Mouse (Mus musculus): ENCODE measurements around the gene Eras. TPM values are rescaled to one million over a fixed set of nuclear protein-coding genes. Genes with fewer than 3 reads are reported as not detected.
"Not testable (repeated sequence)": the region's sequence is repeated elsewhere in the genome, so short reads cannot be mapped to it uniquely, and the experiment has no call there.

Eras gene
- total RNA-seq, 2 experiments from 2014 or later: not detected

DNA sequence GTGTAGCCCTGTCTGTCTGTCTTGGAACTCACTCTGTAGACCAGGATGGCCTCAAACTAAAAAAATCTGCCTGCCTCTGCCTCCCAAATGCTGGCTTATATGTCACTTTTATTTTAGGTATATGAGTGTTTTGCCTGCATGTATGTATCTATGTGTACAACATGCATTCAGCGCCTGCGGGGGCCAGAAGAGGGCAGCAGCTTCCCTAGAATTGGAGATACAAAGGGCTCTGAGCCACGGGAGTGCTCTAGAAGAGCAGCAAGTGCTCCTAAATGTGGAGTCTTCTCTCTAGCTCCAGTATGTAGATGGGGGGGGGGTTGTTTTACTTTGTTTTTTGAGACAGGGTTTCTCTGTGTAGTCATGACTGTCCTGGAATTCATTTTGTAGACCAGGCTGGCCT lies 12.7 kb downstream of the Eras start:
- DNase-seq (ENCODE audit: low spot score in 2 of 2): not testable (repeated sequence)

DNA sequence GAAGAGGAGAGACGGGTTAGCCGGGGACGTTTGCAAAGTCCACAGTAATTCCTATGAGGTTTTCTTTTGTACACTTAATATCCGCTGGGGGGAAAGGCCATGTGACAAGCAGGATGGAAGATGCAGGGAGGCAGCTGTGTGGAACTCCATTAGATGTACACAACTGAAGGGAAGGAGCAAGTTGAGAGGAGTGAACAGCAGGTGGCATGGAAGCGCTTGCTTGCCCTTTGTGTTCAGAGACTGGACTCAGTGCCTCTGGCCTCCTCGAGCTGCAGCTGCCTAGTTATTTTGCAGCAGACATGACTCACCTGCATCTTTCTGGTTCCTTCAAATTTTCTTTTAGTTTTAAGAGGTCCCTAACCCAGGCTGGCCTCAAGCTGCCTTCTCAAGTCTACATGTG lies 17.9 kb downstream of the Eras start:
- DNase-seq (ENCODE audit: low spot score in 2 of 2): no peak

DNA sequence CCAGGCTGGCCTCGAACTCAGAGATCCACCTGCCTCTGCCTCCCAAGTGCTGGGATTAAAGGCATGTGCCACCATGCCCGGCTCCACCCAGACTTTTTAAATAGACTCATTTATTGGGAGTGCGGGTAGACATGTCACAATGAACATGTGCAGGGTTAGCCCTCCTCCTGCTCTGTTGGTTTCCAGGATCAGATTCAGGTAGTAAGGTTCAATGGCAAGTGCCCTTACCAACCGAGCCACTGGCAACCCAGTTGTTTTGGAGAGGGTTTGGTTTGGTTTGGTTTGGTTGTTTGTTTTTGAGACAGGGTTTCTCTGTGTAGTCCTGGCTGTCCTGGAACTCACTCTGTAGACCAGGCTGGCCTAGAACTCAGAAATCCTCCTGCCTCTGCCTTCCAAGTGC lies 19.2 kb downstream of the Eras start, which contains the start of gene Gm10490:
Gm10490 (plus strand) TSS at position 301 of the 400 bp plus-strand sequence.
- DNase-seq (ENCODE audit: low spot score in 2 of 2): not testable (repeated sequence)

DNA sequence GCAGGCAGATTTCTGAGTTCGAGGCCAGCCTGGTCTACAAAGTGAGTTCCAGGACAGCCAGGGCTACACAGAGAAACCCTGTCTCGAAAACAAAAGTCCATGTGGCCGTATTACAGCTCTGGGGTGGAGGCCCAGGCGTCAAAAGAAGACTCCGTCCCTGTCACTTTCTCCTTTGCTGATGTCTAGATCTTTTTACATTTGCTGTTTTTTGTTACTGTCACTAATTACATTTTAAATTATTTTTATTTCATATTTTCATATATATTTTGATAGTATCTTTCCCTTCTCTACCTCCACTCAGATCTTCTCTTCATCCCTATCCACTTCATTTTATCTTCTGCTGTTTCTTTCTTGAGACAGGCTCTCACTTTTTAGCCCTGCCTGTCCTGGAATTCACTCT lies 20.7 kb downstream of the Eras start, which contains the start of gene Gm10491:
Gm10491 (minus strand) TSS at position 101 of the 400 bp plus-strand sequence.
- no peak for DNase-seq (ENCODE audit: low spot score in 2 of 2)

DNA sequence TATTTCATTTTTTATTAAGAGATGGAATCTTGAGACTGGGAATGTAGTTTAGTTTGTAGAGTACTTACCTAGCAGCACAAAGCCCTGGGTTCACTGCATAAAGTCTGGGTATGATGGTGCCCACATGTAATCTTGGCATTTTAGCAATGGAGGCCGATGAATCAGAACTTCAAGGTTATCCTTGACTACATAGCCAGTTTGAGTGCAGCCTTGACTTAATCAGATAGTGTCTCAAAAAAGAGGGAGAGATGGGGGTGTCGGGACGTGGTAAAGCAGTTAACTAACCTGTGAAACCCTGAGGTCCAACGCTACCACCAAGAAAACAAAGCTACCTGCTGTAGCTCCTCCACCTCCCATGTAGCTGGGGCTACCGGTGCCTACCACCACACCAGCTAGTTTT lies 24.0 kb downstream of the Eras start:
- no peak for DNase-seq (ENCODE audit: low spot score in 2 of 2)

DNA sequence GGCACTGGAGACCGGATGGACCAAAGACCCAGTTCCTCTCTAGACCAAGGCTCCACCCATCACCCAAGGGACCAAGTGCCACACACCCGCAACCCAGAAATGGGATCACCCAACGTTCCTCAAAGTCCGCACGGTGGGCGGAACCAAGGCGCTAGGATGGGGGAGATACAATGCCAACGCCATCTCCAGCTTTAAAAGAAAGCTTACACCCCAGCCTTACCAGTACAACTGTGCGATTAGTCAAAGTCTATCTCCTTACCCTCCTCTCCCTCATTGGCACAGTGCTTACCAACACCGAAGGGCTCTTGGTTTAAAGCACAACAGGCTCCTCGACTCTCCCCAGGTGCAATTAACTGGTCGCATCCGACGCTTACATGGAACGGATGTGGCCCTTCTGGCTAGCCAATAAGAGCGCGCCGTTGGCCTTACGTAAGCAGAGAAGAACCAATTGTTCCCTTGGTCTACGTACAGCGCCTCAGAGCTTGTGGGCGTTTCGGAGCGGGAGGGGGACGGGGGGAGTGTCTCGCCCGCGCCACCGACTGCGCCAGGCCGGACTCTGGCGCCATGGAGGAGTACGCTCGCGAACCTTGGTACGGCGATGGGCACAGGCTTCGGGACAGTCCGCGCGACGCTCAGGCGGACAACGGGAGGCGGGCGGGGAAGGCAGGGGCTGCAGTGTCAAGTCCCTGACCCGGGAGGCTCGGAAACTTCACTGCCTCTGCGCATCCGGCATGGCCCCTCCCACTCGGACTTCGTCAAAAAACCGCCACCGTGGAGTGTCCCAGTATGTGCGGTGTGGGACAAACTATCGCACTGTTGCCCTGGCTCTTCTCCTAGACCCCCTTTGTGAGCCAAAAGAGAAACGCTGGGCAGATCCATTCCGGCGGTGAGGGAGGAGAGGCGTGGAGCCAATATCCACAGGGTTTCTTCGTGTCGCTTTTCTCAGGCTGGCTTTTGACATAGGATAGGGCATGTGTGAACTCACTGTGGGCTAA lies 29.2 kb downstream of the Eras start, which contains the start of the genes Pqbp1 and Timm17b:
Pqbp1 (minus strand) TSS at position 390 of the 995 bp plus-strand sequence.
Timm17b (plus strand) TSS at position 478 of the 995 bp plus-strand sequence.
- DNase-seq (ENCODE audit: low spot score in 2 of 2): peak; percentile 83 to 91

DNA sequence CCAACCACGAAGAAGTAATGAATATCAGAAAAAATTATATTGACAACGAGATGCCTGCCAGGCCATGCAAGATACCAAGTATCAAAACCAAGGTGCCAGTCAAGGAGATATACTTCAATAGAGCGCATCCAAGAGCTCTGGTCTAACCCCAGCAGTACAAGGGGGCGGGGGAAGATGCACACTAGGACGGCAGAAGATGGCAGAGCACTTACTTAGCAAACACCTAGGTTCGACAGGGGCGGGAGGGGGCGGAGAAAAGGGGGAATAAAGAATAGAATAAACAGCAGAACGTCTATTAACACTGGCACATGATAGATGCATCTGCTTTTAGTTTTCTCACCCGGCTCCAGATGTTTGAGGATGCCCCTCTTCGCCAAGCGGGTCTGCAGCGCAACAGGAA lies 30.2 kb downstream of the Eras start:
- DNase-seq (ENCODE audit: low spot score in 2 of 2): no peak

DNA sequence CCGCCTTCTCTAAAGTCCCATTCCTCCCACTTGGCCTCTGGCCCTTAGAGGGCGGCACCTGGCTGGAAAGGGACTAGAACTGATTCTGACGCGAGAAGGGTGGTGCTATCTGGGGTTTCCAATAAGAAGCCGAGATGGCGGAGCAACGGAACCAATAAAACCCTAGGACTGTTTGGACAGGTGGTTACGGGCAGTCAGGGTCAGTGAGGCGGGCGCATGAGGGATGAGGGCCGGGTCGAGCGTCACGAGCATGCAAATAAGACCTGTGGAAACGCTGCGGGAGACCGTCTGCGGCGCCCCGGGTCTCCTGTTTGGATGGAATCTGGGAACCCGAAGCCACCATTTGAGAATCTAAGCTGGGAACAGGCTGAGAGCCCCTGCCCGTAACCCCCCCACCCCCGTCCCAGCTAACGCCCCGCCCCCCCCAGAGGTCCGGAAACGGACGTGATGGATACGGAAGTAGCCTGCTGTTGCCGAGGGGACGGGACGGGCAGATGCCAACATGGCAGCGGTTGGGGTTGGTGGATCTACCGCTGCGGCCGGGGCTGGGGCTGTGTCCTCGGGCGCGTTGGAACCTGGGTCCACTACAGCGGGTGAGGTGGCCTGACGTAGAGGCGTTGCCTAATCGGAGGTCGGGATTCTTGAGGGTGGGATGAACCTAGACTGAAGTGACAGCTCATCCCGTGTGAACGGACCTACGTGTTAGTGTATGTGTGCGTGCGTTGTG lies 44.4 kb downstream of the Eras start, which contains the start of gene Slc35a2:
Slc35a2 (plus strand) TSS at position 188 of the 727 bp plus-strand sequence.
- DNase-seq (ENCODE audit: low spot score in 2 of 2): peak; percentile 70 to 85

DNA sequence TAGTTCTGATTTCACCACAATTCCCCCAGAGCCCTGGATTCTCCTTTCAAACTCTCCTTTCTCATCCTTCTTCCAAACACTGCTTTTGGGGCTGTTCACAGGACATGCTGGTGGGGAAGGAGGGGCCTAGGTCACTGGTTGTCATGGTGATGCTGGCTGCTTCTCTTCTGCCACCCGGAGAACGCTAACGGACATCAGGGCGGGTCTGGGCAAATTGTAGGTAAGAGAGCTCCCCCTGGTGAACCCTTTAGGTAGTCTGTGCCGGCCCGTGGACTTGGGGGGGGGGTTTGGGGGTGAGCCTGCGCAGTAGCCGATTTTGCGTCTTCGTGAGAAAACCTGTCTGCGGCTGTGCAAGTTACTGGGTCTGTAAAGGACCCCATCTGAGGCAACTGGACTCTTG lies 48.6 kb downstream of the Eras start:
- DNase-seq (ENCODE audit: low spot score in 2 of 2): peak; percentile 49 to 77

DNA sequence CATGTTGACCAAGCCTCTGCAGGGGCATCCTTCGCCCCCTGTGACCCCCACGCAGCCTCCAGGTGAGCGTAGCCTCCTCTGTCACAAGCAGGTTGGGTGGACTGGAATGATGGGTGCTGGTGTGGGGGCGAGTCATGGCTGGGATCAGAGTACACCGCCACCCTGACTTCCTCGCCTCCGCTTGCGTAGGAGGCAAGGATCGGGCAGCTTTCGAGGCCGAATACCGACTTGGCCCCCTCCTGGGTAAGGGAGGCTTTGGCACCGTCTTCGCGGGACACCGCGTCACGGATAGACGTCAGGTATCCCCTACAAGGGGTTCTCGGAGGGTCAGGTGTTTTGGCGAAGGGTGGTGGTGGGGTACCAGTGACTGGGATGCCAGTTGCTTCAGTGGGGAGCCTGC lies 49.9 kb downstream of the Eras start:
- no peak for DNase-seq (ENCODE audit: low spot score in 2 of 2)

DNA sequence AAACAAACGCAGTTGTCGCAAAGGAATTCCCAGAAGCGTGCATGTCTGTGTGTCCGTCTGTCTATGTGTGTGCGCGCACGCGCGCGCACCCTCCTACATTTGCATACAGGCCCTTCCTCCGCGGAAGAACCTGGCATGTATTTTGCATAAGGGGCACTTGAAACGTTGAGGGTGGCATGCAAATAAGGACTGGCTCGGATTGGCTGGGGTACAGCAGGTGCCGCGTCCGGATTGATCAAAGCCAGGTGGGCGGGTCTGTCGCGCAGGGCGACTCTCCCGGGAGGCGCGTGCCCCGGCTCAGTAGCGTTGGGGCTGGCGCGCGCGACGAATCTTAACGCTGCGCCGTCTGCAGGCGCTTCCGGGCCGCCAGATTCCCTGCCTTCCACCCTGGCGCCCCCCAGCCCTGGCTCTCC lies 50.4 kb downstream of the Eras start, which contains the start of gene Pim2:
Pim2 (plus strand) TSS at position 256 of the 413 bp plus-strand sequence.
- DNase-seq (ENCODE audit: low spot score in 2 of 2): peak; percentile 71 to 83

Other genes starting within 250 kb of the Eras start
- gene Magix, start 247.4 kb downstream of the Eras start, total RNA-seq (2021): under 1 TPM; 0.25 to 0.31 TPM
- 10 to 100 TPM; 33.2 to 36.3 TPM for gene Gpkow, start 231.5 kb downstream of the Eras start, total RNA-seq (2021)
- gene Wdr45, start 214.3 kb downstream of the Eras start, total RNA-seq (2021): 10 to 100 TPM; 47.7 to 48.1 TPM
- gene Gm45208, start 206.4 kb downstream of the Eras start, total RNA-seq (2021): not detected
- 100 to 1,000 TPM in 1 of 2 experiments, 10 to 100 TPM in 1; 98.2 to 107 TPM for gene Praf2, start 200.2 kb downstream of the Eras start, total RNA-seq (2021)
- 10 to 100 TPM; 15.5 to 19.6 TPM for gene Ccdc120, start 177.7 kb downstream of the Eras start, total RNA-seq (2021)
- gene Tfe3, start 166.0 kb downstream of the Eras start, total RNA-seq (2021): 10 to 100 TPM; 31.7 to 34.4 TPM
- gene Gripap1, start 138.8 kb downstream of the Eras start, total RNA-seq (2021): 10 to 100 TPM; 88.1 to 98.9 TPM
- 10 to 100 TPM in 1 of 2 experiments, 1 to 10 TPM in 1; 9.8 to 10.0 TPM for gene Kcnd1, start 106.3 kb downstream of the Eras start, total RNA-seq (2021)
- 10 to 100 TPM; 64.1 to 64.9 TPM for gene Otud5, start 87.2 kb downstream of the Eras start, total RNA-seq (2021)
- gene Pim2, start 50.3 kb downstream of the Eras start, total RNA-seq (2021): 10 to 100 TPM; 43.2 to 49.5 TPM
- 10 to 100 TPM; 45.9 to 52.7 TPM for gene Slc35a2, start 44.6 kb downstream of the Eras start, total RNA-seq (2021)
- 10 to 100 TPM; 72.6 to 80.1 TPM for gene Pqbp1, start 29.3 kb downstream of the Eras start, total RNA-seq (2021)
- 10 to 100 TPM; 20.8 to 23.9 TPM for gene Timm17b, start 29.2 kb downstream of the Eras start, total RNA-seq (2021)
- not detected for gene Gm10491, start 20.8 kb downstream of the Eras start, total RNA-seq (2021)
- not detected for gene Gm10490, start 19.1 kb downstream of the Eras start, total RNA-seq (2021)
- gene Pcsk1n, start 8.8 kb downstream of the Eras start, total RNA-seq (2021): 100 to 1,000 TPM; 340 to 344 TPM
- 10 to 100 TPM; 46.0 to 54.4 TPM for gene Hdac6, start 19.3 kb upstream of the Eras start, total RNA-seq (2021)
- not detected for gene Gata1, start 49.5 kb upstream of the Eras start, total RNA-seq (2021)
- not detected for gene Glod5, start 89.9 kb upstream of the Eras start, total RNA-seq (2021)
- gene Suv39h1, start 146.2 kb upstream of the Eras start, total RNA-seq (2021): 10 to 100 TPM; 25.0 to 28.2 TPM
- gene Was, start 161.9 kb upstream of the Eras start, total RNA-seq (2021): 1 to 10 TPM; 2.0 to 2.2 TPM
- gene Wdr13, start 204.3 kb upstream of the Eras start, total RNA-seq (2021): 100 to 1,000 TPM; 214 to 218 TPM
- 100 to 1,000 TPM; 193 to 258 TPM for gene Rbm3, start 217.3 kb upstream of the Eras start, total RNA-seq (2021)
- 10 to 100 TPM; 12.7 to 15.8 TPM for gene Tbc1d25, start 247.6 kb upstream of the Eras start, total RNA-seq (2021)